Mouse (Mus musculus): Measurements from ENCODE around the gene Sh2b3.

Gene Sh2b3

GRCm38 (mm10) chr5:121791026-121791425 lies 46.4 kb downstream of the Sh2b3 start:
- DNase-seq (ENCODE audit: low spot score): no peak

- peak; percentile 52 for DNase-seq (ENCODE audit: low spot score)
These were observed 53.5 kb downstream of the Sh2b3 start for GRCm38 (mm10) chr5:121783862-121784500.

- peak; percentile 36 for DNase-seq (ENCODE audit: low spot score)
These were observed 55.0 kb downstream of the Sh2b3 start for GRCm38 (mm10) chr5:121782467-121782866.

DNA sequence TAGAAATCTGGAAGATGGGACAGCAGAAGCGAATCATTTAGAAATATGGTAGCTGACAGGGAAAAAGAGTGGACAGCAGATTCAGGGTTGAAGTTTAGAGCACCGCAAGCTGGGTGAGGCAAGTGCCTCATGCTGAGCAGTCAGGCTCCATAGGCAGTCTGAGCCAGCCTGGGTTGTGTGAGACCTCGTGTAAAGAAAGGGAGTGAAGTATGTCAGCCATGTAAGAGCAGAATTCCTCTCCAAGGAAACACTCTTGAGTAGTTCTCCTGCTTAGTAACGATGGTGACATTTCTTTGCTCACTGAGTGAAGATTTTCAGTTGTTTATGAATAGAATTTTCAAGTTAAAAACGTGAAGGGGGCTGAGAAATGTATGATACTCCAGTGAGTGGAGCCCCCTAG lies 57.3 kb downstream of the Sh2b3 start:
- DNase-seq (ENCODE audit: low spot score): no peak

- no peak for DNase-seq (ENCODE audit: low spot score)
These were observed 58.8 kb downstream of the Sh2b3 start for GRCm38 (mm10) chr5:121778485-121779119.

GRCm38 (mm10) chr5:121771611-121772010 lies 65.8 kb downstream of the Sh2b3 start:
- DNase-seq (ENCODE audit: low spot score): no peak

- DNase-seq (ENCODE audit: low spot score): no peak
These were observed 67.6 kb downstream of the Sh2b3 start for GRCm38 (mm10) chr5:121769827-121770226.

DNA sequence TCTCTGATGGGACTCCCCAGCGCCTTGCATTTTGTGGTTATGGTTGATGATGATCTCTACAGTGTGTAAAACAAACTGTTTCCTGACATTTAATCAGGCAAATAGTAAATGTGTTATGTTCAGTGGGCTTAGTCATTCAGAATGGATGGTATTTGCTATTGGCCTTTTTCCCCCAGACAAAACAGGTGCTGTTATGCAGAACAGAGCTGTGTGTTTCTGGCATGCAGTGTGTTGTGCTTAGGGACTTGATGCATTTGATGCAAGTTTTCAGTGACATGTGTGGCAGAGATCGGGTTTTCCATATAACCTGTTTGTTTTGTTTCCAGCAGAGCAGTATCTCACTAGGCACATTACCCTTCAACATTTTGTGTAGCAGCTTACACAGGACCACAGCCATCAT lies 69.9 kb downstream of the Sh2b3 start:
- no peak for DNase-seq (ENCODE audit: low spot score)

- DNase-seq (ENCODE audit: low spot score): no peak
These were observed 71.2 kb downstream of the Sh2b3 start for GRCm38 (mm10) chr5:121766038-121766773.
